Mouse (Mus musculus): ENCODE measurements around the gene Agpat1. TPM values are rescaled to one million over a fixed set of nuclear protein-coding genes. Genes with fewer than 3 reads are reported as not detected.
A peak's percentile ranks its signal among the peaks of the same experiment; 100 is the strongest.

The Agpat1 gene
- polyA plus RNA-seq, 1 experiment from 2014 or later = 56.0 TPM

DNA sequence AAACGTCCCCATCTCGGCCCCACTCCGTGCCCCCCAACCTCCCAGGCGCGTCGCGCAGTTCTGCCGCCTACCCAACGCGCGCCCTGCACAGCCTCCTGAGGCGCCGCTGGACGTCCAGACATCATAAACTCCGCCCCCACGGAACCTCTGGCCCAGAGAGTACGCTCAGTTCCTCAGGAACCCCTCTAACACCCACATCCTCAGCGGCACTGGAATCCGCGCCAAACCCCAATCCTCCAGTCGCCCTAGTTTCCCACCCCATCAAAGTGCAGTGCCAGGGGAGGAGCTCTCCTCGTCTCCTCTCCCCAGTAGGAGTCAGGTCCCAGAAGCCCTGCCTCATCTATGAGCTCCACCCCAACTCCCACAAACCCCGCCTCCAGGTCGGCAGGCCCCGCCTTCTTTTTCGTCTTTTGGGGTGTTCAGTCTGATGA lies 28.2 kb downstream of the Agpat1 start:
- peaks cover 53% of the 10 kb centered on the region for H3K27me3 ChIP-seq (ENCODE audit: control insufficient read depth, insufficient read depth, low read depth, low read length)
- no peak overlapping the region for H3K27ac ChIP-seq (ENCODE audit: low read length)
- H3K4me1 ChIP-seq (replicated peaks; ENCODE audit: control insufficient read depth, insufficient read depth, low read length) = peaks cover 23% of the 10 kb centered on the region
- peak overlapping the region; percentile 41 for H3K4me3 ChIP-seq (ENCODE audit: low read length)
- peak; percentile 64 for ATAC-seq (ENCODE audit: low read depth)
- 1% methylated on average over 26 of the region's 26 CpGs for WGBS
- peak overlapping the region; percentile 60 for H3K4me2 ChIP-seq (ENCODE audit: low read depth, low read length)
- H3K9ac ChIP-seq (ENCODE audit: low read length) = peak overlapping the region; percentile 40
- no peaks in the 10 kb centered on the region for H3K36me3 ChIP-seq (ENCODE audit: control insufficient read depth, insufficient read depth, low read length)
- H3K9me3 ChIP-seq (ENCODE audit: control insufficient read depth, low read length) = no peaks in the 10 kb centered on the region

DNA sequence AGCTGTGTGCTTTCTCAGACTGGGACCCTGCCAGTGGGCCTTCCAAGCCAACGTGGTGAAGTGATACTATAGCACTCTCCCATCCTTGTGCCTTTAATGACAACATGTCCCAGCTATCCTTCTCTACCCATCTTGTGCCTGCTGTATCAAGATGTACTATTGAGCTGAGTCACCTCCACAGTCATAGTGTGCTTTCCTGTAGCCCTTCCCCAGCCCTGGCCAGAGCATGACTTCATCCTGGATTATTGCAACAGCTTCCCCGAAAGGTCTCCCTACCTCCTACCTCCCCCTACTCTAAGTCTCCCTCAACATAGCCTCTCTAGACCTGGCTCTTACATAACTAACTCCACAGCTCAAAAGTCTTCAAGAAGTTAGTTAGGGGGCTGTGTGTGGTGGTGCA lies 31.6 kb downstream of the Agpat1 start:
- Histone ChIP-seq H3K27me3 (ENCODE audit: control insufficient read depth, insufficient read depth, low read depth, low read length) (peaks cover 38% of the 10 kb centered on the region), H3K36me3 (ENCODE audit: control insufficient read depth, insufficient read depth, low read length) (no peaks in the 10 kb centered on the region), H3K9me3 (ENCODE audit: control insufficient read depth, low read length) (no peaks in the 10 kb centered on the region), H3K27ac (ENCODE audit: low read length) (no peak overlapping the region), H3K9ac (ENCODE audit: low read length) (no peak overlapping the region), H3K4me3 (ENCODE audit: low read length) (no peak overlapping the region), H3K4me1 (replicated peaks; ENCODE audit: control insufficient read depth, insufficient read depth, low read length) (peaks cover 12% of the 10 kb centered on the region), H3K4me2 (ENCODE audit: low read depth, low read length) (no peak overlapping the region)
- WGBS = 66% methylated on average over 2 of the region's 2 CpGs
- no peak for ATAC-seq (ENCODE audit: low read depth)

DNA sequence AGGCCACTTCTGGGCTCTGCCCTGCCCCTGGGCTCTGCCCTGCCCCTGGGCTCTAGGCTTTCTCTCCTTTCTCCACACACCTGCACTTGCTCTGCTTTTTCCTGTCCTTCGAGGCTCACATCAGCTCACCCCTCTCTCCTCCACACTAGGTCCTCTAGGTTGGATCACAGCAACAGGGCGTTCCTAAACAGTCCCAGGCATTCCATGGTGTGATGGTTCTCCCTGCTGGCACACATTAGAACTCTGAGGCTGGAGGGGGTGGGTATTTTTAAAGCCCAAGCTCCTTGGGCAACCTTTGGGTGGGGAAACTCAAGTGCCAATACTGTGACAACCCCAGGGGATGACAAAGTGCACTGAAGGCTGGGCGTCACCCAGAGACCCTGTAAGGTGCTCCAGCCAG lies 33.4 kb downstream of the Agpat1 start:
- 57% methylated on average over 3 of the region's 3 CpGs for WGBS
- Histone ChIP-seq H3K4me1 (replicated peaks; ENCODE audit: control insufficient read depth, insufficient read depth, low read length) (no peaks in the 10 kb centered on the region), H3K36me3 (ENCODE audit: control insufficient read depth, insufficient read depth, low read length) (no peaks in the 10 kb centered on the region), H3K27me3 (ENCODE audit: control insufficient read depth, insufficient read depth, low read depth, low read length) (peaks cover 20% of the 10 kb centered on the region), H3K4me3 (ENCODE audit: low read length) (no peak overlapping the region), H3K4me2 (ENCODE audit: low read depth, low read length) (no peak overlapping the region), H3K9ac (ENCODE audit: low read length) (no peak overlapping the region), H3K9me3 (ENCODE audit: control insufficient read depth, low read length) (no peaks in the 10 kb centered on the region), H3K27ac (ENCODE audit: low read length) (no peak overlapping the region)
- no peak for ATAC-seq (ENCODE audit: low read depth)

DNA sequence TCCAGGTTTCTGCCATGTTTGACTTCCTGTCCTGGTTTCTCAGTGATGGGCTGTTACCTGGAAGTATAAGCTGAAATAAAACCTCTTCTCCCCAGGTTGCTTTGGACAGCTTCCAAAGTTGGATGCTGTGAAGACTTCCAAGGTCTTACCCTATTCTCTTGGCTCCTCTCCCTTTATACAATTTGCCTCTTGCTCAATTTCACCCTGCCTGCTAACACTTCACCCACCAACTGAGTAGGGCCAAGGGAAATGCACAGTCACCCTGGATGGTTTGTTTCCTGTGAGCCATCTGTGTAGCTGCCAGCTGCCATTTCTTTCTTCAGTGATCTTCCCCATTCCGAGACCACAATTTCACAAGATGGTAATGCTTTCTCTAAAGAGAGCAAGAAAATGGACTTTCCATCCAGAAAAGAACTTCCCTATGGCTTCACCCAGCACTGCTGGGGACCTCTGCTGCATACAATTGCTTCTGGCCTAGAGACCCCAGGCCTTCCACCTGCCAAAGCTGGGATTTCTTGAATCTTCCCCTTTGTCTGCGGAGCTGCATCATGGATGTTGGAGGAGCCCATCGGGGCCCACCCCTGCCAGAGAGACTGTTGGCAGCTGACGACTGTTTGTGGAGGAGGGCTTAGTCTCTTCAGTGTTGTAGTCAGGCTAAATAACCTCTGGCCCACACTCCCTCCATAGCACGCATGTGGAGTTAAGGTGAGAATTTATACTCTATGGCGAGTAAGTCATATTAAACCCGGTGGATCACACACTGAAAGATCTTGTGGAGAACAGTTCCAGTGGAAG lies 35.6 kb downstream of the Agpat1 start:
- 75% methylated on average over 7 of the region's 7 CpGs for WGBS
- no peak overlapping the region for H3K9ac ChIP-seq (ENCODE audit: low read length)
- no peak for ATAC-seq (ENCODE audit: low read depth)
- H3K4me3 ChIP-seq (ENCODE audit: low read length) = no peak overlapping the region
- no peak overlapping the region for H3K4me2 ChIP-seq (ENCODE audit: low read depth, low read length)
- H3K36me3 ChIP-seq (ENCODE audit: control insufficient read depth, insufficient read depth, low read length) = no peaks in the 10 kb centered on the region
- H3K27me3 ChIP-seq (ENCODE audit: control insufficient read depth, insufficient read depth, low read depth, low read length) = peaks cover 3% of the 10 kb centered on the region; the same call in 1 of the 2 replicates
- 0 out of 2 replicates have a peak, but pooled peaks cover 3% of the 10 kb centered on the region for H3K4me1 ChIP-seq (replicated peaks; ENCODE audit: control insufficient read depth, insufficient read depth, low read length)
- no peaks in the 10 kb centered on the region for H3K9me3 ChIP-seq (ENCODE audit: control insufficient read depth, low read length)
- no peak overlapping the region for H3K27ac ChIP-seq (ENCODE audit: low read length)

DNA sequence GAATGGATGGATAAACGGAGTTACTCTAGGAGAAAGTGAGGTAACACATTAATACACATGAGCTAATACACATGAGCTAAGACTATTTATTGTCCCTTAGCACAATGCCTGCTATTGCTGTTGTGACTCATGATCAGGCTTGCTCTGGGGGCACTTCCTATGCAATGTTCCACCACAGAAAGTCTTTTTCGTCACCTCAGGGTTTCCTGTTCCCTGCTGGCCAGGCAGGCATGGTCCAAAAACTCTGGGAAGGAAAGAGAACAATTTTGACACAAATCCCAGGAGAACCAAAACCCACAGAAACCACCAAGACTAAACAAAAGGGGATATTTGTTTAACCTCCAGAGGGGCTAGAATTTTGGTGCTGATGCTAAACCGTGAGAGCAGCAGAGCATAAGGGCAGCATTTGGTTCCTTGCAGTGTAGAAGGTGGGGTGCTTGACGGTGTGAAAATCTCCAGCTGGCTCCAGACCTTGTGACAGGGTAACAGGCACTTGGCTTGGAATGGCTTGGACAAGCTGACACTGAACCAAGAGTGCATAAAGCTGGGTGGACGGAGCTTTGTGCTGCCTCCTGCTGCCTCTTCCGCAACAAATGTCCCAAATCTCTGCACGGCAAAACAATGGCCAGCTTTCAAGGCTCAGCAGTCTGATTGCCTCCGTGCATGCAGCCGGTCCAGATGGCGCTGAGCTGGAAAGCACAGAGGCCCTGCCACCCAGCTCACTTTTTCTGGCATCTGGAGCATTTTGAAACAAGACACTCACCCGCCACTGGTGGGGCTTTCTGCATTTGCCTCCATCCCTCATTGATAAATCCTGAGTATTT lies 36.9 kb downstream of the Agpat1 start:
- Histone ChIP-seq H3K4me3 (ENCODE audit: low read length) (no peak overlapping the region), H3K27me3 (ENCODE audit: control insufficient read depth, insufficient read depth, low read depth, low read length) (no peaks in the 10 kb centered on the region; the same call in 1 of the 2 replicates), H3K36me3 (ENCODE audit: control insufficient read depth, insufficient read depth, low read length) (no peaks in the 10 kb centered on the region), H3K9me3 (ENCODE audit: control insufficient read depth, low read length) (no peaks in the 10 kb centered on the region), H3K9ac (ENCODE audit: low read length) (0 out of 2 replicates have a peak overlapping the region, but pooled peaks have one; percentile 30), H3K27ac (ENCODE audit: low read length) (peak overlapping the region; percentile 51; the same call in 1 of the 2 replicates), H3K4me2 (ENCODE audit: low read depth, low read length) (no peak overlapping the region), H3K4me1 (replicated peaks; ENCODE audit: control insufficient read depth, insufficient read depth, low read length) (peaks cover 12% of the 10 kb centered on the region; the same call in 1 of the 2 replicates)
- ATAC-seq (ENCODE audit: low read depth) = peak; percentile 26
- WGBS = 17% methylated on average over 11 of the region's 11 CpGs

DNA sequence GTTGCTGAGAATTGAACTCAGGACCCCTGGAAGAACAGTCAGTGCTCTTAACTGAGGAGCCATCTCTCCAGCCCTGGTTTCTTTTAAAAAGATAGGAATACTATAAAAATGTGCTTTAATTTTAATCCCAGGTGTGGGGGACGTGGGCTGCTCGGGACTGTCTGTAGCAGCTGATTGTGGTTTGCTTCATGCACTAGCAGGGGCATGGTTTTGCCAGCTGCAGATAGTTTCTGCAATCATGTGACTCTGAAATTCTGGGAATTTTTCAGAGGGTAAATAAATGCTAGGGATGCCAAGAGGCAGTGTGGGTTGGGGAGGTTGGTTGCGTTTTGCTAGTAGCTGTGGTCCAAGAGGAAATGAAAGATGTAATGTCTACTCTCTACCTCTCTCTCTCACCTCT lies 37.9 kb downstream of the Agpat1 start:
- Histone ChIP-seq H3K9ac (ENCODE audit: low read length) (no peak overlapping the region), H3K27ac (ENCODE audit: low read length) (no peak overlapping the region), H3K9me3 (ENCODE audit: control insufficient read depth, low read length) (no peaks in the 10 kb centered on the region), H3K4me1 (replicated peaks; ENCODE audit: control insufficient read depth, insufficient read depth, low read length) (peaks cover 16% of the 10 kb centered on the region; the same call in 1 of the 2 replicates), H3K36me3 (ENCODE audit: control insufficient read depth, insufficient read depth, low read length) (no peaks in the 10 kb centered on the region), H3K27me3 (ENCODE audit: control insufficient read depth, insufficient read depth, low read depth, low read length) (no peaks in the 10 kb centered on the region; the same call in 1 of the 2 replicates), H3K4me3 (ENCODE audit: low read length) (no peak overlapping the region), H3K4me2 (ENCODE audit: low read depth, low read length) (no peak overlapping the region)
- no peak for ATAC-seq (ENCODE audit: low read depth)
- 71% methylated on average over 3 of the region's 3 CpGs for WGBS

DNA sequence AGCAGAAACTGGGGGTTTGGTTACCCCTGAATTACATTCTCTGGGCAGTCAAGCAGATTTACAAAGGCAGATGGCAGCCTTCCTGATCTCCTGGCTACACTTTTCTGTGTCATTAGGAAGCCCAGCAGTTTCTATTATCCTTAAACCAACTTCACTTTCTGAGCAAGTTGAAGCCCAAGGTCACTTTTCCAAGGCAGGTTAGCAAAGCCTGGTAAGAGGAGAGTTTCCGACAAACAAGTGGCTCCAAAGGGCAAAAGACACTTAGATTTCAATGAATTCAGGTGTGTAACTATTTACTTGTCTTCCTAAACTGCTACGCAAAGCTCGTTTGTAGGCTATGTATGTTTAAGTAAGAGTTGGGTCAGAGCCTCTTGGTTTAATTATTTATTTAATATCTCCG lies 39.3 kb downstream of the Agpat1 start:
- Histone ChIP-seq H3K4me1 (replicated peaks; ENCODE audit: control insufficient read depth, insufficient read depth, low read length) (peaks cover 24% of the 10 kb centered on the region), H3K36me3 (ENCODE audit: control insufficient read depth, insufficient read depth, low read length) (no peaks in the 10 kb centered on the region), H3K9ac (ENCODE audit: low read length) (no peak overlapping the region), H3K4me3 (ENCODE audit: low read length) (no peak overlapping the region), H3K9me3 (ENCODE audit: control insufficient read depth, low read length) (no peaks in the 10 kb centered on the region), H3K27me3 (ENCODE audit: control insufficient read depth, insufficient read depth, low read depth, low read length) (no peaks in the 10 kb centered on the region; the same call in 1 of the 2 replicates), H3K4me2 (ENCODE audit: low read depth, low read length) (no peak overlapping the region), H3K27ac (ENCODE audit: low read length) (no peak overlapping the region)
- WGBS = 84% methylated on average over 4 of the region's 4 CpGs
- no peak for ATAC-seq (ENCODE audit: low read depth)

DNA sequence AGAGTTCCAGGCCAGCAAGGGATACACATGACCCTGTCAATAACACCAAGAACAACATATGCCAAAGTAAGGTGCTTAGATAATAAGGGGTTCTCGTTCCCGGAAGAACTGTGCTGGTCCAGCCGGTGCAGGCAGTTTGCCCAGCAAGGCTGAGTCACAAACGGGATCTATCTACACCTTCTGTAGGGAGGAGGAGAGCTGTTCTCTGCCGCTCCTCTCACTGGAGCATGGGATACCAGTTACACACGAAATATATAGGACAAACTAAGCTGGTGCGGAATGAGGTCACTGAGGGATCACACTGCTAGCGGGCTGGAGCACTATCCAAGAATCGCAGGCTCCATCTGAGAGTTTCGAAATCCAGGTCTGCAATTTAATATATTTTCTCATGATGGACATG lies 39.9 kb downstream of the Agpat1 start:
- Histone ChIP-seq H3K27ac (ENCODE audit: low read length) (no peak overlapping the region), H3K4me3 (ENCODE audit: low read length) (no peak overlapping the region), H3K4me1 (replicated peaks; ENCODE audit: control insufficient read depth, insufficient read depth, low read length) (peaks cover 24% of the 10 kb centered on the region), H3K4me2 (ENCODE audit: low read depth, low read length) (no peak overlapping the region), H3K9me3 (ENCODE audit: control insufficient read depth, low read length) (no peaks in the 10 kb centered on the region), H3K9ac (ENCODE audit: low read length) (no peak overlapping the region), H3K36me3 (ENCODE audit: control insufficient read depth, insufficient read depth, low read length) (no peaks in the 10 kb centered on the region), H3K27me3 (ENCODE audit: control insufficient read depth, insufficient read depth, low read depth, low read length) (no peaks in the 10 kb centered on the region)
- no peak for ATAC-seq (ENCODE audit: low read depth)
- WGBS = 74% methylated on average over 10 of the region's 10 CpGs

DNA sequence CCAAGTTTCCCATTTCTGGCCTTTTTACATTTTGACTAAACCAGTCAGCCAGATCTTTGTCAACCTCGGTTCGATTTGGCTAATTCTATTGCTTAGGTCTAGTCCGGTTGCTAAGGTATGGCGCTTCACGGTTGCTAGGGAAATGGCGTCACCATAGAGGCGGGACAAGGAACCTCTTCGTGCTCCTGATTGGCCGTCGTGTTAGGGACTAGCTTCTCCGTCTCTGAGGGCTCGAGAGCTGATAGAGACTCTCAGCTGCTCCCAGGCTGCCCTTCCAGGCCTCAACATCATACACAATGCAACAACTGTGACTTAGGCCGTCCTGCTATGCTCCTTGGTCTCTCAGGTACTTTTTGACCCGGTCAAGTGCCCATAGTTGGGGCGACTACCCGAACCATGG lies 40.5 kb downstream of the Agpat1 start, which contains the start of gene Fkbpl:
Gene Fkbpl (plus strand): TSS at position 157 of the 400 bp plus-strand sequence.
- H3K4me3 ChIP-seq (ENCODE audit: low read length) = peak within 1 kb of the TSS; percentile 77

More for the DNA sequence above, 40.5 kb downstream of the Agpat1 start, which contains the start of gene Fkbpl:
- Histone ChIP-seq H3K27ac (ENCODE audit: low read length) (peak within 1 kb of the TSS; percentile 54; the same call in 1 of the 2 replicates), H3K4me1 (replicated peaks; ENCODE audit: control insufficient read depth, insufficient read depth, low read length) (peaks cover 24% of the 10 kb centered on the region), H3K9me3 (ENCODE audit: control insufficient read depth, low read length) (no peaks in the 10 kb centered on the region), H3K4me2 (ENCODE audit: low read depth, low read length) (peak within 1 kb of the TSS; percentile 79), H3K27me3 (ENCODE audit: control insufficient read depth, insufficient read depth, low read depth, low read length) (no peaks in the 10 kb centered on the region), H3K9ac (ENCODE audit: low read length) (peak within 1 kb of the TSS; percentile 74), H3K36me3 (ENCODE audit: control insufficient read depth, insufficient read depth, low read length) (no peaks in the 10 kb centered on the region)
- ATAC-seq (ENCODE audit: low read depth) = peak; percentile 79
- under 1% methylated on average over 16 of the region's 16 CpGs for WGBS

All from lung, embryonic 16.5 days (tissue).